Comparison of ENCODE assay signal across 8 mouse cellular contexts in genomic region chr11:114669651-114670168, GRCm38 (mm10). TPM values are rescaled to one million over a fixed set of nuclear protein-coding genes. Genes with fewer than 3 reads are reported as not detected.
DNase-seq lines count a peak whose midpoint lies in the region; ATAC-seq and TF ChIP-seq lines count a peak whose summit lies in the region.

No protein-coding gene starts in this region.

- DNase-seq in heart, adult 8-10 months (ENCODE audit: low spot score), result no peak
- no peak for DNase-seq in forebrain, embryonic 10.5 days (ENCODE audit: extremely low spot score, low spot score)
- no peak for DNase-seq in gastrocnemius, postnatal 36 days
- DNase-seq in left cerebral cortex, postnatal 36 days (ENCODE audit: low spot score in 2 of 2), result no peak

- no peak for TF ChIP-seq CTCF in E14TG2a.4 (conservative IDR thresholded peaks at IDR 0.05; ENCODE audit: low read length)
- no peak for TF ChIP-seq CTCF in olfactory bulb, adult 2 months (IDR thresholded peaks at IDR 0.05; ENCODE audit: insufficient read depth, low read depth, low read length)

- no peaks in the 10 kb centered on the region for H3K9me3 ChIP-seq in heart, embryonic 16.5 days (replicated peaks; ENCODE audit: control insufficient read depth, low read length)
- no peaks in the 10 kb centered on the region for H3K9me3 ChIP-seq in E14TG2a.4 (ENCODE audit: low read length)
- H3K9me3 ChIP-seq in forebrain, embryonic 10.5 days, result no peaks in the 10 kb centered on the region
- no peaks in the 10 kb centered on the region for H3K9me3 ChIP-seq in limb, embryonic 15.5 days

- intact Hi-C loops in gastrocnemius, postnatal 36 days (cut with DNase I), result loop anchor here (5.0 kb wide), 1 partner anchor 58 kb away; the partner anchor contains the start of gene Dnaic2
- intact Hi-C loops in left cerebral cortex, postnatal 36 days (cut with DNase I), result loop anchor here (5.0 to 10.0 kb wide), 3 partner anchors 68 to 245 kb away; partner anchors contain the start of genes Btbd17 and Gpr142

- H3K4me1 ChIP-seq in heart, embryonic 16.5 days (ENCODE audit: control insufficient read depth, insufficient read depth, low read length), result peaks cover 15% of the 10 kb centered on the region
- H3K4me1 ChIP-seq in E14TG2a.4 (replicated peaks; ENCODE audit: low read depth, low read length), result peaks cover 69% of the 10 kb centered on the region
- peaks cover 43% of the 10 kb centered on the region for H3K4me1 ChIP-seq in forebrain, embryonic 10.5 days
- H3K4me1 ChIP-seq in limb, embryonic 15.5 days, result peaks cover 32% of the 10 kb centered on the region
- peaks cover 28% of the 10 kb centered on the region for H3K4me1 ChIP-seq in olfactory bulb, adult 2 months (ENCODE audit: control insufficient read depth, insufficient read depth, low read length)

- H3K27me3 ChIP-seq in heart, embryonic 16.5 days (ENCODE audit: control insufficient read depth, insufficient read depth, low read length), result no peaks in the 10 kb centered on the region; the same call in 1 of the 2 replicates
- H3K27me3 ChIP-seq in E14TG2a.4 (ENCODE audit: insufficient read depth, low read length), result no peaks in the 10 kb centered on the region
- peaks cover 15% of the 10 kb centered on the region for H3K27me3 ChIP-seq in forebrain, embryonic 10.5 days (ENCODE audit: poor library complexity, severe bottlenecking)
- H3K27me3 ChIP-seq in limb, embryonic 15.5 days, result peaks cover 7% of the 10 kb centered on the region; the same call in 1 of the 2 replicates

- peaks cover 26% of the 10 kb centered on the region for H3K36me3 ChIP-seq in heart, embryonic 16.5 days (ENCODE audit: control insufficient read depth, insufficient read depth)
- H3K36me3 ChIP-seq in E14TG2a.4 (ENCODE audit: insufficient read depth, low read length), result peaks cover 53% of the 10 kb centered on the region
- peaks cover 50% of the 10 kb centered on the region for H3K36me3 ChIP-seq in forebrain, embryonic 10.5 days (replicated peaks)
- H3K36me3 ChIP-seq in limb, embryonic 15.5 days, result peaks cover 42% of the 10 kb centered on the region

- TF ChIP-seq POLR2A in olfactory bulb, adult 2 months (IDR thresholded peaks at IDR 0.05; ENCODE audit: insufficient read depth, low read depth, low read length), result no peak

- H3K4me3 ChIP-seq in heart, embryonic 16.5 days (ENCODE audit: low read length), result peak overlapping the region; percentile 71
- H3K4me3 ChIP-seq in E14TG2a.4 (replicated peaks; ENCODE audit: low read length), result peak overlapping the region; percentile 99
- H3K4me3 ChIP-seq in forebrain, embryonic 10.5 days, result peak overlapping the region; percentile 95
- H3K4me3 ChIP-seq in limb, embryonic 15.5 days, result peak overlapping the region; percentile 91
- H3K4me3 ChIP-seq in olfactory bulb, adult 2 months (ENCODE audit: insufficient read depth, low read depth, low read length), result peak overlapping the region; percentile 94

- H3K4me2 ChIP-seq in heart, embryonic 16.5 days (ENCODE audit: low read depth, low read length), result peak overlapping the region; percentile 74
- H3K4me2 ChIP-seq in limb, embryonic 15.5 days, result peak overlapping the region; percentile 73

- no peak for ATAC-seq in heart, embryonic 16.5 days (replicated peaks; ENCODE audit: extremely low read depth, insufficient read depth, low FRiP score)
- ATAC-seq in limb, embryonic 15.5 days (ENCODE audit: insufficient number of reproducible peaks, low FRiP score, low TSS enrichment, low read depth), result no peak

- H3K9ac ChIP-seq in heart, embryonic 16.5 days (ENCODE audit: low read length), result peak overlapping the region; percentile 85
- H3K9ac ChIP-seq in limb, embryonic 15.5 days, result peak overlapping the region; percentile 97

- peak overlapping the region; percentile 85 for H3K27ac ChIP-seq in heart, embryonic 16.5 days (ENCODE audit: low read length)
- H3K27ac ChIP-seq in forebrain, embryonic 10.5 days, result peak overlapping the region; percentile 96
- peak overlapping the region; percentile 94; the same call in 1 of the 2 replicates for H3K27ac ChIP-seq in limb, embryonic 15.5 days
- H3K27ac ChIP-seq in olfactory bulb, adult 2 months (ENCODE audit: insufficient read depth, low read depth, low read length), result 0 out of 2 replicates have a peak overlapping the region, but pooled peaks have one; percentile 75

- 12% methylated on average over 12 of the region's 12 CpGs for WGBS in heart, embryonic 16.5 days
- WGBS in forebrain, embryonic 10.5 days, result 29% methylated on average over 12 of the region's 12 CpGs
- WGBS in limb, embryonic 15.5 days, result 14% methylated on average over 12 of the region's 12 CpGs
- 11% methylated on average over 12 of the region's 12 CpGs for WGBS in olfactory bulb, adult 2 months

RNA-seq across cellular contexts. Expression of gene Rpl38, which starts 1.4 kb away (rescaled TPM):
- polyA plus RNA-seq in heart, embryonic 16.5 days (2015; fragmentation: Nextera tagmentation; extraction: Ambion mirVana), result 509 and 560 TPM in 2 replicates
- total RNA-seq in heart, adult 8-10 months (2022), result 100 to 1,000 TPM; 505 to 715 (median 618) TPM
- polyA plus RNA-seq in forebrain, embryonic 10.5 days (2016; fragmentation: Nextera tagmentation; extraction: Ambion mirVana), result 1,134 and 1,162 TPM in 2 replicates
- 866 and 1,120 TPM in 2 replicates for polyA plus RNA-seq in limb, embryonic 15.5 days (2015; fragmentation: Nextera tagmentation; extraction: Ambion mirVana)
- 1,436 TPM in 1 of 2 replicates, not detected in the other for polyA plus RNA-seq in olfactory bulb, adult 2 months (2012; ENCODE audit: insufficient read depth, insufficient read length, low replicate concordance, missing spikeins)
- 100 to 1,000 TPM; 432 to 556 TPM for total RNA-seq in gastrocnemius, postnatal 36 days (2021)
- total RNA-seq in left cerebral cortex, postnatal 36 days (2021), result 100 to 1,000 TPM; 750 to 833 TPM

RNA-seq across cellular contexts. Expression of gene Ttyh2, which starts 5.5 kb away (rescaled TPM):
- 11.4 and 11.9 TPM in 2 replicates for polyA plus RNA-seq in heart, embryonic 16.5 days (2015; fragmentation: Nextera tagmentation; extraction: Ambion mirVana)
- total RNA-seq in heart, adult 8-10 months (2022), result 1 to 10 TPM; 3.0 to 4.6 (median 3.4) TPM
- 8.6 and 9.5 TPM in 2 replicates for polyA plus RNA-seq in forebrain, embryonic 10.5 days (2016; fragmentation: Nextera tagmentation; extraction: Ambion mirVana)
- 22.4 and 29.7 TPM in 2 replicates for polyA plus RNA-seq in limb, embryonic 15.5 days (2015; fragmentation: Nextera tagmentation; extraction: Ambion mirVana)
- not detected in 2 replicates for polyA plus RNA-seq in olfactory bulb, adult 2 months (2012; ENCODE audit: insufficient read depth, insufficient read length, low replicate concordance, missing spikeins)
- 10 to 100 TPM; 16.0 to 19.4 TPM for total RNA-seq in gastrocnemius, postnatal 36 days (2021)
- total RNA-seq in left cerebral cortex, postnatal 36 days (2021), result 10 to 100 TPM; 20.8 to 31.0 TPM

RNA-seq across cellular contexts. Expression of gene Dnaic2, which starts 57.5 kb away (rescaled TPM):
- 1.1 and 1.3 TPM in 2 replicates for polyA plus RNA-seq in heart, embryonic 16.5 days (2015; fragmentation: Nextera tagmentation; extraction: Ambion mirVana)
- total RNA-seq in heart, adult 8-10 months (2022), result under 1 TPM in 1 of 4 experiments, not detected in 3; 0.47 TPM
- polyA plus RNA-seq in forebrain, embryonic 10.5 days (2016; fragmentation: Nextera tagmentation; extraction: Ambion mirVana), result 0.77 and 1.0 TPM in 2 replicates
- 1.1 and 1.3 TPM in 2 replicates for polyA plus RNA-seq in limb, embryonic 15.5 days (2015; fragmentation: Nextera tagmentation; extraction: Ambion mirVana)
- polyA plus RNA-seq in olfactory bulb, adult 2 months (2012; ENCODE audit: insufficient read depth, insufficient read length, low replicate concordance, missing spikeins), result not detected in 2 replicates
- under 1 TPM; 0.07 to 0.33 TPM for total RNA-seq in gastrocnemius, postnatal 36 days (2021)
- 1 to 10 TPM in 1 of 2 experiments, under 1 TPM in 1; 0.91 to 2.1 TPM for total RNA-seq in left cerebral cortex, postnatal 36 days (2021)
